Mouse (Mus musculus) lung, embryonic 14.5 days (tissue): ENCODE measurements around the gene Dtnbp1. TPM values are rescaled to one million over a fixed set of nuclear protein-coding genes. Genes with fewer than 3 reads are reported as not detected.
A peak's percentile ranks its signal among the peaks of the same experiment; 100 is the strongest.

ENCODE experiments used
- ATAC-seq: fragments of 200-750 bp; cut with Nextera tagmentation; 2 replicates; pipeline ENCODE4 v1.8.0; 2017; ENCODE audit warnings: mild to moderate bottlenecking, moderate TSS enrichment, moderate library complexity; ENCODE audit not compliant: insufficient read depth
- DNase-seq: peaks from one replicate; pipeline ENCODE4 v3.0.0-alpha.2; 2015
- H3K27ac ChIP-seq: fragments of 300-500 bp; sonication (generic); 2 replicates; pipeline ENCODE4 v1.5.1; 2014; ENCODE audit warnings: low read depth, mild to moderate bottlenecking, moderate library complexity
- H3K27me3 ChIP-seq: fragments of 300-500 bp; sonication (generic); 2 replicates; pipeline ENCODE4 v1.6.1; 2014; ENCODE audit warnings: low read length, control low read depth; ENCODE audit not compliant: insufficient read depth
- H3K36me3 ChIP-seq: fragments of 300-500 bp; sonication (generic); 2 replicates; pipeline ENCODE4 v1.6.1; 2014; ENCODE audit warnings: control low read depth; ENCODE audit not compliant: insufficient read depth
- H3K4me1 ChIP-seq: fragments of 300-500 bp; sonication (generic); 2 replicates; pipeline ENCODE4 v1.6.1; 2014; ENCODE audit warnings: antibody characterized with exemption, control low read depth; ENCODE audit not compliant: insufficient read depth
- H3K4me2 ChIP-seq: fragments of 300-500 bp; sonication (generic); 2 replicates; pipeline ENCODE4 v1.6.1; 2014; ENCODE audit warnings: mild to moderate bottlenecking
- H3K4me3 ChIP-seq: fragments of 300-500 bp; sonication (generic); 2 replicates; pipeline ENCODE4 v1.5.1; 2014; ENCODE audit warnings: low read depth, low read length
- H3K9ac ChIP-seq: fragments of 300-500 bp; sonication (generic); 2 replicates; pipeline ENCODE4 v1.6.1; 2014
- H3K9me3 ChIP-seq: fragments of 300-500 bp; sonication (generic); 2 replicates; pipeline ENCODE4 v1.6.1; 2016; ENCODE audit warnings: low read depth, low read length, control low read depth
- CTCF ChIP-seq: IDR thresholded peaks from 2 replicates; pipeline ENCODE4 v1.5.1; 2016; ENCODE audit warnings: antibody characterized with exemption, low read depth
- WGBS: fragments of 180-500 bp; shearing (Covaris S2); extraction: QIAGEN DNeasy Blood & Tissue Kit; methylation state at CpG from one replicate; pipeline ENCODE4 v1.1.7; 2014; 5-methylcytosine and 5-hydroxymethylcytosine counted together
- polyA plus RNA-seq: library from polyadenylated mRNA; unstranded; fragments of >200 nt; fragmentation: Nextera tagmentation; extraction: Ambion mirVana; gene quantifications from 2 replicates; pipeline ENCODE4 v1.2.1, GENCODE M21; 2014

The Dtnbp1 gene
- 73.3 and 75.8 TPM in 2 replicates for polyA plus RNA-seq

DNA sequence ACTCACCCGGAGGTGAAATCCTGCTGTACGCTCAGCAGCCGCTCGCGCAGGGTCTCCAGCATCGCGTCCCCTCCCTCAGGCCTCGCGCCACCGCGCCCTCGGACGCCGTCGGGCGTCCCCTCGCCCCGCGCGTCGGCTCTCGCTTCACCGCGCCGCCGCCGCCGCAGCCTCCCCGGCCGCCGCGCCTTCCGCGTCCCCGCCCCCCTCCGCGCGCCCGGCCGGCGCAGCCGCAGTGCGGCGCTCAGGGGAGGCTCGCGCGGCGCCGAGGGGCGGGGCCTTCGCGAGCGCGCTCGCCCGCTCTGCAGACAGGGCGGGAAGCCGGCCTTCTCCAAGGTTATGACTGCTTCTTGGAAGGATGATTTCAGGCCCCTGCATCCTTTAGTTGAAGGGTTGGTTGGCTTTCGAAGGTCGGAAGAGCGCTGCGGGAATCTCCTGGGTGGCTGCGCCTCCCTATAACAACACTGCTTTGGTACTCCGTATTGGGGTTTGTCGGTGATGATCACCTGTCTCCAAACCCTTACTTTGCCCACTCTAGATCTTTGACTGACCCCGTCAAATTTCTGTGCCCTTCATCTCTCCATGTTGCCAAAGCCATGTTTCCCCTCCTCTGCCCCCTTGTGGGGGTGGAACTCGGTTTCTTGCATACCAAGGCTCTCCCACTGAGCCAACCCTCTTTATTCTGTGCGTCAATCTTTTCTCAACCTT is at the start of gene Dtnbp1:
Gene Dtnbp1 (minus strand): TSS at position 237 of the 705 bp plus-strand sequence.
- DNase-seq, result peak; percentile 91
- H3K4me1 ChIP-seq, result no peaks in the 10 kb centered on the region

DNA sequence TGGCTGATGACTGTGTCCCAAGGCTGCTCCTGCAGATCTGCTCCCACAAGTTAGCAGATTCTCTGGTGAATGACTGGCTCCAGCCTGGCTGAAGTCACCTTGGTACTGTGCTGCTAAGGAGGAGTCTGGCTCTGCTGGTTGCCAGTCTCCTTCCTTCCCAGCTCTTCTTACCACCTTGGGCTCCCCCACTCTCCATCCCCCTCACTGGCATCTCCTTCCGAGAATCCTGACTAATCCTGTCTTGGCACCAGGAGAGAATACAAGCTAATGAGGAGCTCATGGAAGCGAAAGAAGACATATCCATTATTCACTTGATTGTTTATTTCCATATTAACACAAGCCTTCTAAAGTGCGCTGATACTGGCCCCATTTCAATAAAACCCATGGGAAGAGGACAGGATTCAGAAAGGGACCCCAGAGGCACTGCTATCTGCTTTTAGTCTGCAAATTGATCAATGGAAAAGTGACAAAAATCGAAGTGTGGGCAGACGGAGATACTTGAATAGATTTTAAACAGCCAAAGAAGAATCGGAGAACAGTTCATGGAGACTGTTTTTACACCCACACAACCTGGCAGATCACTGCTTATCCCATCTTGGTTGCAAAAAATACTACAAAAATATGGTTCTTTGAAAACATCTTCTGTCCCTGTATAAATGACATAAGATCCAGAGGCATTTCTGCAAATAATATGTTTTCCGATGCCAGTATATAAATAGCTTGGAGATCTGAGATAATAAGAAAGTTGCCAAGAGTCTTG is 47.5 kb upstream of the Dtnbp1 start:
- Histone ChIP-seq H3K27ac (no peak overlapping the region), H3K9me3 (no peaks in the 10 kb centered on the region), H3K4me2 (no peak overlapping the region), H3K36me3 (no peaks in the 10 kb centered on the region), H3K9ac (no peak overlapping the region), H3K4me3 (no peak overlapping the region), H3K4me1 (no peaks in the 10 kb centered on the region), H3K27me3 (no peaks in the 10 kb centered on the region)
- 49% methylated on average over 7 of the region's 7 CpGs for WGBS
- no peak for TF ChIP-seq CTCF
- DNase-seq, result no peak
- no peak for ATAC-seq

More for the DNA sequence above, at the start of gene Dtnbp1:
- Histone ChIP-seq H3K4me2 (peak within 1 kb of the TSS; percentile 76), H3K36me3 (peaks cover 8% of the 10 kb centered on the region; the same call in 1 of the 2 replicates), H3K9ac (peak within 1 kb of the TSS; percentile 83), H3K4me3 (peak within 1 kb of the TSS; percentile 85), H3K27ac (peak within 1 kb of the TSS; percentile 80), H3K27me3 (no peaks in the 10 kb centered on the region), H3K9me3 (no peaks in the 10 kb centered on the region)
- peak; percentile 85 for ATAC-seq
- WGBS, result under 1% methylated on average over 65 of the region's 68 CpGs
- TF ChIP-seq CTCF, result peak; percentile 47

DNA sequence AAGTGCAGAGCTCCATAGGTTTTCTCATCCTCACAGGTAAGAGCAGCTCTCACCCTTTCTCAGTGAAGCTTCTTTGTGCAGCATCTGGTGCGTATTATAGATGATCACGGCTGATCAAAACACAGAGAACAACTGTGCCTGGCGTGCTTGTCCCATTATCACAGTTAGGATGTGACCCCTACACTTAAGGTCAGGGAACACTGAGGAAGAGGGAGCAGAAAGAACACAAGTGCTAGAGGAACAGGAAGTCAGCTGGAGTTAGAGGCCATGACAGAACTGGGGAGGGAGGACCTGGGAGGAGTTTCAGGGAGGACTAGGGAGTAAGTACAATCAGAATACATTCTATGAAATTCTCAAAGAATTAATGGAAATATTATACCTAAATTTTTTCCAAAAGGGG is 41.5 kb upstream of the Dtnbp1 start:
- Histone ChIP-seq H3K36me3 (no peaks in the 10 kb centered on the region), H3K4me2 (no peak overlapping the region), H3K27me3 (no peaks in the 10 kb centered on the region), H3K4me1 (no peaks in the 10 kb centered on the region), H3K4me3 (no peak overlapping the region), H3K27ac (no peak overlapping the region), H3K9ac (no peak overlapping the region), H3K9me3 (no peaks in the 10 kb centered on the region)
- no peak for DNase-seq
- 73% methylated on average over 3 of the region's 3 CpGs for WGBS
- no peak for TF ChIP-seq CTCF
- no peak for ATAC-seq

DNA sequence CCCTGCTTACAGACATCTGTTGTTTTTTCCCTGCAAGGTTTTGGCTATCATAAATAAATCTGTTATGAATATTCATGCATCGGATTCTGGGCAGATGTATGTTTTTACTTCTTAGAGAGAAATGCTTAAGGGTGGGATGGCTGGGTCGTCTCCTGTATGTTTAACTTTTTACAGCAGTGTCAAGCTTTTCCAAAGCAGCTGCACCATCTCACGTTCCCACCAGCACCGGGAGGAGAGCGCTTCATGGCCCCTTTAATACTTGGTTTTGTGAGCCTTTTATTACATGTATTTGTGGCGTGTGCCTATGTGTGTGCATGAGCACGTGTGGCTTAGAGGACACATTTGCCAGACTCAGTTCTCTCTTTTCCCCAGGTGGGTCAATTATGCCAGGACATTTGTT is 38.8 kb upstream of the Dtnbp1 start:
- DNase-seq, result peak; percentile 64
- H3K4me2 ChIP-seq, result no peak overlapping the region
- no peak overlapping the region for H3K4me3 ChIP-seq
- ATAC-seq, result no peak
- 37% methylated on average over 7 of the region's 7 CpGs for WGBS
- no peaks in the 10 kb centered on the region for H3K4me1 ChIP-seq
- H3K9ac ChIP-seq, result no peak overlapping the region
- H3K27ac ChIP-seq, result no peak overlapping the region
- H3K36me3 ChIP-seq, result no peaks in the 10 kb centered on the region
- H3K9me3 ChIP-seq, result no peaks in the 10 kb centered on the region
- no peaks in the 10 kb centered on the region for H3K27me3 ChIP-seq
- TF ChIP-seq CTCF, result no peak

DNA sequence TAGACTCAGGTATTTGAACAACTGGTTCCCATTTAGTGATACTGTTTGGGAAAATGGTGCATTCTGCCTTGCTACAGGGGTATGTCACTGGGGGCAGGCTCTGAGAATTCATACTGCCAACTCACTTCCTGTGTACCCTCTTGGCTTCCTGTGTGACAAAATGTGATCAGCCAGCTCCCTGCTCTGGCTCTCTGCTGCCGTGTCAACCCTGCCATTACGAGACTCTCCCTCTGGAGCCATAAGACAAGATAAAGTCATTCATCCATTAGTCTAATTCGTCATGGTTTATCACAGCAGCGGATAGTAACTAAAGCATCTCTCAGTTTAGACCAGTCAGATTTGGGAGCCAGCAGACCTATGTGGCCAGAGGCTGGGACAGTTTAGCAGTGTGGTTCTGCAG is 38.2 kb upstream of the Dtnbp1 start:
- Histone ChIP-seq H3K27ac (peak overlapping the region; percentile 12; the same call in 1 of the 2 replicates), H3K4me3 (no peak overlapping the region), H3K9me3 (no peaks in the 10 kb centered on the region), H3K36me3 (no peaks in the 10 kb centered on the region), H3K4me2 (no peak overlapping the region), H3K9ac (no peak overlapping the region), H3K4me1 (no peaks in the 10 kb centered on the region), H3K27me3 (no peaks in the 10 kb centered on the region)
- DNase-seq (no peak), ATAC-seq (no peak)
- WGBS, result 52% methylated on average over 4 of the region's 4 CpGs
- no peak for TF ChIP-seq CTCF

DNA sequence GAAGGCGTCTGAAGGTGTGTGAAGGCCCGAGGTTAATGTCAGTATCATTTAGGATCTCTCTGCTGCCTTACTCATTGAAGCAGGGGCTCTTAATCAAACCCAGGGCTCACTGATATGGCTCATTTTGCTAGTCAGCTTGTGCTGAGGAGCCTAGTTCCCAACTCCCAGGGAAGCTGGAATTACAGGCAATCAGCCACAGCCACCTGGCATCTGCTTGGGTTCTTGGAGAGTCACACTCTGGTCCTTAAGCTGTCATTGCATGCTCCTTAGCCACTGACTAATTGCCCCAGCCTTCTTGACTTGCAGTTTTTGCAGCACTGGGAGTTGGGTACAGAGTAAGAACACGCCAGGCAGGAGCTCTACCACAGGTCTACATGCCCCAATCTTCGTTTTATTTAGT is 34.5 kb upstream of the Dtnbp1 start:
- 89% methylated on average over 4 of the region's 4 CpGs for WGBS
- H3K4me1 ChIP-seq, result no peaks in the 10 kb centered on the region
- H3K27ac ChIP-seq, result no peak overlapping the region
- no peaks in the 10 kb centered on the region for H3K27me3 ChIP-seq
- no peak overlapping the region for H3K4me3 ChIP-seq
- H3K4me2 ChIP-seq, result no peak overlapping the region
- TF ChIP-seq CTCF, result no peak
- H3K9me3 ChIP-seq, result no peaks in the 10 kb centered on the region
- H3K9ac ChIP-seq, result no peak overlapping the region
- ATAC-seq (no peak), DNase-seq (no peak)
- H3K36me3 ChIP-seq, result no peaks in the 10 kb centered on the region

DNA sequence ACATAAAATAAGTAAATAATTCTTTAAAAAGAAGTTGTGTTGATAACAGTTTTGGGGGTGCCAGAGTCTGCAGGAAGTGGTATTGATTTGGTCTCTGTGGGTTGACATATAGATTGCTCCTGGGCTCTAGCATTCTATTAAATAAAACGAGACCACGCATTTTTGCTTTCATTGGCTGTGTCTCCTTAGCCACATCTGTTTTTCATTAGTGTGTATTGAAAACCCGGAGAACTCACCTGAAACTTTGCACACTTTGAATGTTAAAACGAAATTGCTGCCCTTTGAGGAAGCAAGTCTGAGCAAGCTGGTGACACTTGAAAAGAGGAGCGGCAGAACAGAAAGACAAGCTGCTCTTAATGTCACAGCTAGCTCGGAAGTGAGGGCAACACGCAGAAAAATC is 32.8 kb upstream of the Dtnbp1 start:
- Histone ChIP-seq H3K9me3 (no peaks in the 10 kb centered on the region), H3K4me1 (no peaks in the 10 kb centered on the region), H3K27me3 (no peaks in the 10 kb centered on the region), H3K36me3 (no peaks in the 10 kb centered on the region), H3K9ac (no peak overlapping the region), H3K27ac (no peak overlapping the region), H3K4me3 (no peak overlapping the region), H3K4me2 (no peak overlapping the region)
- TF ChIP-seq CTCF, result no peak
- ATAC-seq (no peak), DNase-seq (no peak)
- 58% methylated on average over 7 of the region's 7 CpGs for WGBS
